Mouse (Mus musculus) liver, embryonic 14.5 days (tissue): ENCODE measurements around the gene Gabra5.

Source experiments
- CTCF ChIP-seq: IDR thresholded peaks from 2 replicates; pipeline ENCODE4 v1.5.1; 2016; ENCODE audit warnings: antibody characterized with exemption, low read depth, control low read depth
- EP300 ChIP-seq: IDR thresholded peaks from 2 replicates; pipeline ENCODE4 v1.6.1; 2016; ENCODE audit warnings: antibody characterized with exemption, low read depth

GRCm38 (mm10) chr7:57363812-57364211, 146.0 kb downstream of the Gabra5 start:
- TF ChIP-seq CTCF (no peak), EP300 (no peak)
